Mouse (Mus musculus) ES-Bruce4 (cell line): ENCODE results near the gene Mta2.

Source experiments
- CTCF ChIP-seq: IDR thresholded peaks from one replicate; pipeline ENCODE4 v1.8.1; 2011; ENCODE audit warnings: low read depth, low read length
- POLR2A ChIP-seq: IDR thresholded peaks from one replicate; pipeline ENCODE4 v1.8.1; 2011; ENCODE audit warnings: low read length; ENCODE audit not compliant: insufficient read depth

DNA sequence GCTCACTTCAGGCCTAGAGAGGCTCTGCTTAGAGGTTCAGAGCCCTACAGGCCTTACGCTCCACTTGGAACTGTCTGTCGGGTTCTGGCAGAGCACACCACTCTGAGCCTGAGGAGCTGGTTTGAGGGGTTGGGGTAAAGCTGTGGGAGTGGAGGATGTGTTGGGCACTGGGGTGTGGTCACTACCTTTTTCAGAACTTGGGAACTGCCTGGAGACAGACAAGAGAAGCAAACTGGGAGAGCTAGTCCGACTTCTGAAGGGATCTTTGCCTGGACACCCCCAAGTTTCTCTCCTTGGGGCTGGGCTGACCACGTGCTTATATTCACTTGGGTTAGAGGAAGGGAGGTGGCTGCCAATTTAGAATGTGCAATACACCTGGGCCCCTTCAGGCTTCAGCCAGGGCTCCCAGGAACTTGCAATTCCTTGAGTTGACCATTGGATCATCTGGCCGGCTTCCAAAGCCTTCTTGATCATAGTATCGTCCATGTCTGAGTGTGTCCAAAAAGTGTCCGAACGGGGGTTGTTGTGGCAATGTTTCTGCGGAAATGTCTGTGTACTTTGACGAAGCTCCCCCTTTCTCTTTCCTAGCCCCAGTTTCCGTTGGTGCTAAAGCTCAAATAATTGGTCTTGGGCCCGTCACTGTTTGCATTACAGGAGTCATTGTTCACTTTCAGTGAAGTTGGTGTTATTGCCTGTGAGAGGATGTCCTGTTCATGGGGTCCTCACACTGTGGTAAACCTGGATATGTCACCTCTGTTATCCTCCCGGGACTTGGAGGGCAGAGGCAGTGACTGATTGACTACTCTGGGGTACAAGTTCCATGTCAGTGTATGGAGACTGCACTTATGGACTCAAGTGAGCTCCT, 50.4 kb downstream of the Mta2 start:
- TF ChIP-seq CTCF (no peak), POLR2A (no peak)
